Mouse (Mus musculus) liver, adult 2 months (tissue): Measurements from ENCODE around the gene Arhgef3. TPM values are rescaled to one million over a fixed set of nuclear protein-coding genes. Genes with fewer than 3 reads are reported as not detected.
A peak's percentile ranks its signal among the peaks of the same experiment; 100 is the strongest.

Experiments used
- DNase-seq: peaks from one replicate; pipeline ENCODE4 v3.0.0-alpha.2; 2011; ENCODE audit warnings: low read depth, low spot score; ENCODE audit errors: extremely low read depth
- H3K27ac ChIP-seq: fragments of 200-500 bp; replicated peaks from 2 replicates; pipeline ENCODE4 v1.5.1; 2012; ENCODE audit warnings: low read depth, mild to moderate bottlenecking, control low read depth, inconsistent platforms, low read length; ENCODE audit not compliant: insufficient read depth
- H3K27me3 ChIP-seq: fragments of 200-500 bp; 2 replicates; pipeline ENCODE4 v1.6.1; 2012; ENCODE audit warnings: mild to moderate bottlenecking, moderate library complexity, low read length, inconsistent platforms; ENCODE audit not compliant: control insufficient read depth, insufficient read depth
- H3K36me3 ChIP-seq: fragments of 200-500 bp; 2 replicates; pipeline ENCODE4 v1.6.1; 2012; ENCODE audit warnings: low read length, inconsistent platforms; ENCODE audit not compliant: control insufficient read depth, insufficient read depth
- H3K4me1 ChIP-seq: fragments of 200-500 bp; 2 replicates; pipeline ENCODE4 v1.6.1; 2011; ENCODE audit warnings: low read length; ENCODE audit not compliant: control insufficient read depth, insufficient read depth
- H3K4me3 ChIP-seq: fragments of 200-500 bp; 2 replicates; pipeline ENCODE4 v1.5.1; 2011; ENCODE audit warnings: low read depth, mild to moderate bottlenecking, control low read depth, low read length, moderate library complexity; ENCODE audit not compliant: insufficient read depth
- H3K79me2 ChIP-seq: fragments of 200-500 bp; 2 replicates; pipeline ENCODE4 v1.6.1; 2012; ENCODE audit warnings: inconsistent platforms, mild to moderate bottlenecking, low read length, moderate library complexity; ENCODE audit not compliant: control insufficient read depth, insufficient read depth
- H3K9ac ChIP-seq: fragments of 200-500 bp; 2 replicates; pipeline ENCODE4 v1.6.1; 2012; ENCODE audit warnings: low read depth, mild to moderate bottlenecking, control low read depth, inconsistent platforms, low read length
- CTCF ChIP-seq: fragments of 200-500 bp; IDR thresholded peaks from 2 replicates; pipeline ENCODE4 v1.5.1; 2011; ENCODE audit warnings: low read depth, low read length, control low read depth
- POLR2A ChIP-seq: fragments of 200-500 bp; IDR thresholded peaks from 2 replicates; pipeline ENCODE4 v1.6.1; 2011; ENCODE audit warnings: low read length, control low read depth; ENCODE audit not compliant: insufficient read depth; ENCODE audit errors: extremely low read depth
- WGBS: fragments of 180-500 bp; shearing (Covaris S2); methylation state at CpG from one replicate; pipeline ENCODE4 v1.1.7; 2018; 5-methylcytosine and 5-hydroxymethylcytosine counted together
- polyA plus RNA-seq: library from polyadenylated mRNA; depleted of rRNA; stranded (reverse); fragments of >200 nt; gene quantifications from 2 replicates; pipeline ENCODE4 v1.2.3, GENCODE M21; 2012; rRNA removed
- total RNA-seq: library from RNA; depleted of rRNA; stranded (reverse); fragments of >200 nt; gene quantifications from 2 replicates; pipeline ENCODE4 v1.2.3, GENCODE M21; 2014; rRNA removed

Arhgef3 gene
- total RNA-seq (17.2 and 19.3 TPM in 2 replicates), polyA plus RNA-seq (6.4 and 6.7 TPM in 2 replicates)

DNA sequence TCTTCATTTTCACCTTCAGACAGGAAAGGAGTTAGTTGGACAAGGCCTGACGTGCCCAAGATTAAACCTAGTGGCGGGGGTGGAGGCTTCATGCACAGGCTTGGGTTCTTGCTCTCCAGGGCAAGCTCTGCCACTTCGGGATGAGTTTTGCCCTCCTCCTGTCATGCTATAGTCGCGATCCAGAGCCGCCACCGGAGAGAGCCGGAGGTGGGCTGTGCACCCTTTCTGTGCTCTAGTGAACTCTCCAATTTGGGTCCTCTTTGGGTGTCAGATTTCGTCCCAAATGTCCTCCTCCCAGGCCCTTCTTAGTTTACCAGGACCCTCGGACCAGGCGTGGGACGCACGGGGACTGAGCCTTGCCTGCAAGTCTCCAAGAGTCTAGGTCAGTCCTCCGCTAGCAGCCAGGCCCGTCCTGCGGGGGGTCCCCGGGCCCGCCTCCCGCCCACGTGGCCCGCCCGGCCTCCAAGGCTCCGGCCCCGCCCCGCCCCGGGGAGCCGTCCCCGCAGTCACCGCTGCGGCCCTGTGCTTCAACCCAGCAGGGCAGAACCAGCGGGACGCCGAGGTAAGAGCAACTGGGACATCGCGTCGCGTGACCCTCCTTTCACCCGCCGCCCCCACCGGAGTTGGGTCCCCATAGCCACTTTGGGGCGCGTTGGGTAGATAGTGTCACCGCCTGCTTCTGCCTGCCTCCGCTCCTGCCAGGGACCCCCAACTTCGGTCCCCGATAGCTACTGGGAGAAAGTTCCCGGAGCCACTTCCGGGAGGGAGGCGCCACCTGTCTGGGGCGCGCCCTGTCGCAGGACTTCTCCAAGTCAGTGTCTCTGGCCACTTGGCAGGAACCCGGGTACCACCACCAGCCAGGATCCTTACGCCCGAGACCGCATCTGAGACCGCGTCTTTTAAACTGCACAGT, at the start of gene Arhgef3:
TSS of gene Arhgef3 (plus strand) at position 538 of the 913 bp plus-strand sequence.
- Histone ChIP-seq H3K27ac (peak within 1 kb of the TSS; percentile 49; the same call in 1 of the 2 replicates), H3K36me3 (no peaks in the 10 kb centered on the region), H3K9ac (peak within 1 kb of the TSS; percentile 80), H3K27me3 (no peaks in the 10 kb centered on the region), H3K4me1 (peaks cover 27% of the 10 kb centered on the region), H3K4me3 (peak within 1 kb of the TSS; percentile 82), H3K79me2 (no peaks in the 10 kb centered on the region)
- TF ChIP-seq POLR2A, result peak; percentile 26; the same call in 1 of the 2 replicates
- no peak for TF ChIP-seq CTCF
- DNase-seq, result peak; percentile 49
- WGBS, result 2% methylated on average over 58 of the region's 58 CpGs

- H3K27ac ChIP-seq, result no peak overlapping the region
- H3K9ac ChIP-seq, result no peak overlapping the region
- H3K36me3 ChIP-seq, result no peaks in the 10 kb centered on the region
- H3K27me3 ChIP-seq, result no peaks in the 10 kb centered on the region
- H3K4me1 ChIP-seq, result no peaks in the 10 kb centered on the region
- no peak overlapping the region for H3K4me3 ChIP-seq
- WGBS, result 47% methylated on average over 9 of the region's 9 CpGs
- H3K79me2 ChIP-seq, result no peaks in the 10 kb centered on the region
- no peak for DNase-seq
- TF ChIP-seq POLR2A (no peak), CTCF (no peak)
These were observed 48.3 kb upstream of the Arhgef3 start for GRCm38 (mm10) chr14:27066171-27066929.

GRCm38 (mm10) chr14:27067866-27068271, 46.8 kb upstream of the Arhgef3 start:
- Histone ChIP-seq H3K27me3 (no peaks in the 10 kb centered on the region), H3K4me1 (peaks cover 2% of the 10 kb centered on the region; the same call in 1 of the 2 replicates), H3K4me3 (no peak overlapping the region), H3K36me3 (no peaks in the 10 kb centered on the region), H3K9ac (no peak overlapping the region), H3K79me2 (no peaks in the 10 kb centered on the region), H3K27ac (no peak overlapping the region)
- 59% methylated on average over 6 of the region's 6 CpGs for WGBS
- TF ChIP-seq POLR2A (no peak), CTCF (no peak)
- no peak for DNase-seq

GRCm38 (mm10) chr14:27069434-27070097, 45.1 kb upstream of the Arhgef3 start:
- peaks cover 4% of the 10 kb centered on the region for H3K4me1 ChIP-seq
- H3K27ac ChIP-seq, result no peak overlapping the region
- H3K9ac ChIP-seq, result no peak overlapping the region
- WGBS, result 74% methylated on average over 8 of the region's 8 CpGs
- H3K79me2 ChIP-seq, result no peaks in the 10 kb centered on the region
- no peak overlapping the region for H3K4me3 ChIP-seq
- H3K36me3 ChIP-seq, result no peaks in the 10 kb centered on the region
- no peak for TF ChIP-seq CTCF
- TF ChIP-seq POLR2A, result no peak
- H3K27me3 ChIP-seq, result no peaks in the 10 kb centered on the region
- DNase-seq, result no peak

DNA sequence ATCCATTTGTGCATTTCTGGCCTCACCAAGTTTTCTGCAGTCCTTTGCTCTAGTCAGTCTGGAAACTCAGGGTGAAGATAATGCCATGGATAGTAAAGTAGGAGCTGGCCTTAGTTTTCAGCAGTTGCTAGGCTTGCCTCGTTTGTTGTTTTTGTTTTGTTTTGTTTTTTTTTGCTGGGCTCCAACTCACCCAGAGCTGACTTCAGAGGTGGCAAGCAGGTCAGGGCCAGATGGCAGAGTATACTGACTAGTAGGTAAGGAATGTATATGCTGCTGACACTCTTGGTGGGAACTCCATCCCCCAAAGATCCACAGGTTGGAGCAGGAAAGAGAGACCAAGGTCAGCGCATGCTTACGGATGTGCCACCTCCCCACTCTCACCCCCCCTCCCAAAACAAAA, 44.6 kb upstream of the Arhgef3 start:
- no peak overlapping the region for H3K4me3 ChIP-seq
- WGBS, result 71% methylated on average over 3 of the region's 3 CpGs
- no peak overlapping the region for H3K27ac ChIP-seq
- peaks cover 4% of the 10 kb centered on the region for H3K4me1 ChIP-seq
- no peaks in the 10 kb centered on the region for H3K36me3 ChIP-seq
- TF ChIP-seq CTCF (no peak), POLR2A (no peak)
- H3K79me2 ChIP-seq, result no peaks in the 10 kb centered on the region
- H3K27me3 ChIP-seq, result no peaks in the 10 kb centered on the region
- H3K9ac ChIP-seq, result no peak overlapping the region
- DNase-seq, result no peak
